Mouse (Mus musculus) lung, embryonic 15.5 days (tissue): ENCODE data around the gene Dcaf6. TPM values are rescaled to one million over a fixed set of nuclear protein-coding genes. Genes with fewer than 3 reads are reported as not detected.

Source experiments
- ATAC-seq: fragments of 200-750 bp; cut with Nextera tagmentation; 2 replicates; pipeline ENCODE4 v1.8.0; 2017; ENCODE audit warnings: moderate number of reproducible peaks, borderline replicate concordance; ENCODE audit not compliant: low FRiP score, low TSS enrichment; ENCODE audit errors: extremely low read depth
- H3K27ac ChIP-seq: fragments of 300-500 bp; sonication (generic); 2 replicates; pipeline ENCODE4 v1.5.1; 2015; ENCODE audit warnings: moderate library complexity, mild to moderate bottlenecking, inconsistent platforms
- H3K27me3 ChIP-seq: fragments of 300-500 bp; sonication (generic); 2 replicates; pipeline ENCODE4 v1.6.1; 2015; ENCODE audit warnings: inconsistent platforms
- H3K36me3 ChIP-seq: fragments of 300-500 bp; sonication (generic); 2 replicates; pipeline ENCODE4 v1.6.1; 2015; ENCODE audit warnings: inconsistent platforms
- H3K4me1 ChIP-seq: fragments of 300-500 bp; sonication (generic); 2 replicates; pipeline ENCODE4 v1.6.1; 2015; ENCODE audit warnings: inconsistent platforms
- H3K4me2 ChIP-seq: fragments of 300-500 bp; sonication (generic); 2 replicates; pipeline ENCODE4 v1.6.1; 2015; ENCODE audit warnings: inconsistent platforms, mild to moderate bottlenecking, moderate library complexity
- H3K4me3 ChIP-seq: fragments of 300-500 bp; sonication (generic); 2 replicates; pipeline ENCODE4 v1.5.1; 2015; ENCODE audit warnings: mild to moderate bottlenecking, inconsistent platforms
- H3K9ac ChIP-seq: fragments of 300-500 bp; sonication (generic); 2 replicates; pipeline ENCODE4 v1.6.1; 2015; ENCODE audit warnings: inconsistent platforms
- H3K9me3 ChIP-seq: fragments of 300-500 bp; sonication (generic); 2 replicates; pipeline ENCODE4 v1.6.1; 2016; ENCODE audit warnings: inconsistent platforms
- WGBS: fragments of 180-500 bp; shearing (Covaris S2); methylation state at CpG from one replicate; pipeline ENCODE4 v1.1.7; 2015; 5-methylcytosine and 5-hydroxymethylcytosine counted together
- polyA plus RNA-seq: library from polyadenylated mRNA; unstranded; fragments of >200 nt; fragmentation: Nextera tagmentation; extraction: Ambion mirVana; gene quantifications from 2 replicates; pipeline ENCODE4 v1.2.1, GENCODE M21; 2015

Dcaf6 gene
- polyA plus RNA-seq, 1 experiment from 2014 or later: 13.5 TPM

DNA sequence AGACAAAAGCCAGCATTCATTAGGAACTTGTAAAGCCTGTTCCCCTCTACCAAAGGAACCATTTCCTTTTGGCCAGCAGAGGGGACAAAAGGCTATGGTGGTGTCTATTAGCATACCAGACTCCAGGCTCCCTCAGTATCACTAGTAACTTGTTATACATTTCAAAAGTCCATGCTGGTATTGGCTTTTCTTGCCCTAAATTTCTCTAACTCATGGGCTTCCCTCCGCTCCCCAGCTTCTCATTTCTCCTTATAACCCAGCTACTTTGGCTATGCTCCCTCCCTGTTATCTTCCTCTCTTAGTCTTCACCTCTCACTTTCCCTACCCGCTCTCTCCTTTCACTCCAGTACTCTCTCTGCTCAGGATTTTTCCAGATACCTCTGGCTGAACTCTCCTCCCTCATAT lies 63.9 kb downstream of the Dcaf6 start:
- no peak overlapping the region for H3K27ac ChIP-seq
- H3K9me3 ChIP-seq: no peaks in the 10 kb centered on the region
- H3K36me3 ChIP-seq: no peaks in the 10 kb centered on the region
- no peak for ATAC-seq
- H3K4me2 ChIP-seq: no peak overlapping the region
- no peak overlapping the region for H3K4me3 ChIP-seq
- no peak overlapping the region for H3K9ac ChIP-seq
- WGBS: 88% methylated on average over 2 of the region's 2 CpGs
- H3K27me3 ChIP-seq: no peaks in the 10 kb centered on the region
- no peaks in the 10 kb centered on the region for H3K4me1 ChIP-seq

- H3K4me3 ChIP-seq: no peak overlapping the region
- H3K36me3 ChIP-seq: no peaks in the 10 kb centered on the region
- no peak for ATAC-seq
- H3K9ac ChIP-seq: no peak overlapping the region
- H3K4me2 ChIP-seq: no peak overlapping the region
- no peaks in the 10 kb centered on the region for H3K27me3 ChIP-seq
- no peaks in the 10 kb centered on the region for H3K9me3 ChIP-seq
- no peaks in the 10 kb centered on the region for H3K4me1 ChIP-seq
- 92% methylated on average over 4 of the region's 4 CpGs for WGBS
- no peak overlapping the region for H3K27ac ChIP-seq
These were observed 64.3 kb downstream of the Dcaf6 start for GRCm38 (mm10) chr1:165395940-165396339.

GRCm38 (mm10) chr1:165394836-165395235 lies 65.4 kb downstream of the Dcaf6 start:
- H3K27ac ChIP-seq: no peak overlapping the region
- no peak overlapping the region for H3K4me2 ChIP-seq
- H3K9ac ChIP-seq: no peak overlapping the region
- no peaks in the 10 kb centered on the region for H3K36me3 ChIP-seq
- 52% methylated on average over 3 of the region's 3 CpGs for WGBS
- H3K4me3 ChIP-seq: no peak overlapping the region
- H3K27me3 ChIP-seq: no peaks in the 10 kb centered on the region
- H3K4me1 ChIP-seq: no peaks in the 10 kb centered on the region
- no peaks in the 10 kb centered on the region for H3K9me3 ChIP-seq
- ATAC-seq: no peak

DNA sequence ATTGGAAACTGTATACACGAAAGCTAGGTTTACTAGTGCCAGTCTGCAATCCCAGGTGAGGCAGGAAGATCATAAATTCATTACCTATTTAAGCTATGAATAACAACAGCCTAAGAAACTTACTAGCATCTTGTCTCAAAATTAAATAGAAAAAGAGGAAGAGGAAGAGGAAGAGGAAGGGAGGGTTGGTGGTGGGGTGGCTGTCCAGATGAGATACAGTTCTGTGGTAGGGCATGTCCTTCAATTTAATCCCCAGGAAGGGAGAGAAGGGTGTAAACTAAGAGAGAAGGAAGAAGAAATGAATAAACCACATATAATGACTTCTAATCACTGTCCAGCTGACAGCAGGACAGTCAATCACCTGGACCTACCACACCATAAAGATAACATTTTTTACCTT lies 67.2 kb downstream of the Dcaf6 start:
- no peaks in the 10 kb centered on the region for H3K36me3 ChIP-seq
- no peak overlapping the region for H3K4me2 ChIP-seq
- no peak for ATAC-seq
- H3K9ac ChIP-seq: no peak overlapping the region
- 85% methylated on average over 1 of the region's 1 CpGs for WGBS
- H3K27me3 ChIP-seq: no peaks in the 10 kb centered on the region
- H3K4me3 ChIP-seq: no peak overlapping the region
- H3K4me1 ChIP-seq: no peaks in the 10 kb centered on the region
- H3K27ac ChIP-seq: no peak overlapping the region
- H3K9me3 ChIP-seq: no peaks in the 10 kb centered on the region

GRCm38 (mm10) chr1:165388716-165389115 lies 71.6 kb downstream of the Dcaf6 start:
- H3K4me2 ChIP-seq: no peak overlapping the region
- no peak overlapping the region for H3K9ac ChIP-seq
- no peak overlapping the region for H3K27ac ChIP-seq
- no peaks in the 10 kb centered on the region for H3K36me3 ChIP-seq
- H3K4me1 ChIP-seq: peaks cover 11% of the 10 kb centered on the region; the same call in 1 of the 2 replicates
- no peaks in the 10 kb centered on the region for H3K9me3 ChIP-seq
- H3K4me3 ChIP-seq: no peak overlapping the region
- ATAC-seq: peak; percentile 67; the same call in 1 of the 2 replicates
- WGBS: 34% methylated on average over 5 of the region's 5 CpGs
- H3K27me3 ChIP-seq: no peaks in the 10 kb centered on the region

DNA sequence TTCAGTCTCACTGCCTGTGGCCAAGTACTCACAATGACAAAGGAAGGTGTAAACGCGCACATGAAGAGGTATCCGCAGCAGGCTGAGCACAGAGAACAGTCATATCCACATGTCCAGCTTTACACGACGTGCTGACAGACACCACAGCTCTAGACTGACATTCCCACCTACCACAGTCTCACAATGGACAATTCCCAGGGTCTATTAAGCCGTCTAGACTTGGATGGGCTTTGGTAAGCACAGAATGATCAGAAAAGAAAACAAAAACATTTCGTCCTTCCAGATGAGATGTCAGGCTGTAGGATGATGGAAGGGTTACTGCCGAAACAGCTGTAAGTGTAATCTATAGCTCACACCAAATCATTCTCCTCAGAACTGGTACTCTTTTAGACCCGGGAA lies 73.8 kb downstream of the Dcaf6 start:
- no peak overlapping the region for H3K27ac ChIP-seq
- H3K4me2 ChIP-seq: no peak overlapping the region
- H3K27me3 ChIP-seq: no peaks in the 10 kb centered on the region
- peaks cover 11% of the 10 kb centered on the region; the same call in 1 of the 2 replicates for H3K4me1 ChIP-seq
- no peaks in the 10 kb centered on the region for H3K36me3 ChIP-seq
- no peak overlapping the region for H3K4me3 ChIP-seq
- WGBS: 42% methylated on average over 9 of the region's 9 CpGs
- H3K9me3 ChIP-seq: no peaks in the 10 kb centered on the region
- ATAC-seq: peak; percentile 3; the same call in 1 of the 2 replicates
- H3K9ac ChIP-seq: no peak overlapping the region

GRCm38 (mm10) chr1:165385810-165386524 lies 74.3 kb downstream of the Dcaf6 start:
- Histone ChIP-seq H3K4me1 (peaks cover 11% of the 10 kb centered on the region; the same call in 1 of the 2 replicates), H3K4me3 (no peak overlapping the region), H3K36me3 (no peaks in the 10 kb centered on the region), H3K4me2 (no peak overlapping the region), H3K9me3 (no peaks in the 10 kb centered on the region), H3K27ac (no peak overlapping the region), H3K27me3 (no peaks in the 10 kb centered on the region), H3K9ac (no peak overlapping the region)
- 53% methylated on average over 14 of the region's 14 CpGs for WGBS
- ATAC-seq: peak; percentile 39; the same call in 1 of the 2 replicates

DNA sequence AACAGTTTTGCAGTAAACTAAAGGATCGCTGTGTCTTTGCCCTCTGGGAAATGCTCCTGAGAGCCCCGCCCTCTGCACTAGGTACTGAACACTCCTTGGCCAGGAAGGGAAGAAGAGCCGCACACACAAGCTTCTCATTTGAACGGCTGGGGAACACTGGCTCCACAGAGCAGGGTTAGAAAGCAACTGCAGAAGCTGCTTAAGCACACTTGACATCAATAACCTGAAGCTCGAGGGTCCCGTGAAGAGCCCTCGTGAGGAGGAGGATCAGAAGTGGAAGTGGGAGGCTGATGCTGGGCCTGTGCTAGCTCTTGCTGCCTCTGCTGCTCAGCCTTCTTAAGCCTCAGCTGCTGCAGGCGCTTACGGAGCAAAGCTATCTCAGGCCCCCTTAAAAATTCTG lies 86.4 kb downstream of the Dcaf6 start:
- Histone ChIP-seq H3K27ac (no peak overlapping the region), H3K4me1 (no peaks in the 10 kb centered on the region), H3K4me3 (no peak overlapping the region), H3K4me2 (no peak overlapping the region), H3K9ac (no peak overlapping the region), H3K36me3 (no peaks in the 10 kb centered on the region), H3K9me3 (no peaks in the 10 kb centered on the region), H3K27me3 (no peaks in the 10 kb centered on the region)
- WGBS: 47% methylated on average over 9 of the region's 9 CpGs
- peak; percentile 77 for ATAC-seq

GRCm38 (mm10) chr1:165370990-165371389 lies 89.3 kb downstream of the Dcaf6 start:
- Histone ChIP-seq H3K4me1 (no peaks in the 10 kb centered on the region), H3K27me3 (no peaks in the 10 kb centered on the region), H3K4me3 (no peak overlapping the region), H3K36me3 (no peaks in the 10 kb centered on the region), H3K4me2 (no peak overlapping the region), H3K27ac (no peak overlapping the region), H3K9ac (no peak overlapping the region), H3K9me3 (no peaks in the 10 kb centered on the region)
- no peak for ATAC-seq
- WGBS: 93% methylated on average over 4 of the region's 4 CpGs

- H3K27me3 ChIP-seq: no peaks in the 10 kb centered on the region
- WGBS: 90% methylated on average over 3 of the region's 3 CpGs
- H3K36me3 ChIP-seq: no peaks in the 10 kb centered on the region
These were observed 95.2 kb downstream of the Dcaf6 start for GRCm38 (mm10) chr1:165365057-165365456.

DNA sequence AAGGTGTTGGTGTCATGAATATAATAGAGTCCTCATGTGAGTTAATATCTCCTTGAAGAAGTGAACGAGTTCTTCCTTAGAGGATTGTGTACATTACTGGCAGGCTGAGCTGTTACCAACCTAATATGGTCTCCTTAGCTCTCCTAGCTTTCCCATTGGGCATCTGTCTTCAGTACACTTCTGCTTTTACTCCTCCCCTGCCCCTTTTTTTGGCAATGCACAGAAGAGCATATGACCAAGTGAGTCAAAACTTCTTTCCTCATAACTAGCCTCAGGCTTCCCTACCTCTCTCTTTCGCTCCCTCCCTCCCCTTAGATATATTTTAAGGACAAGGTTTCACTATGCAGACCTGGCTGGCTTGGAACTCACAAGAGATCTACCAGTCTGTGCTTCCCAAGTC lies 97.0 kb downstream of the Dcaf6 start:
- H3K9me3 ChIP-seq: no peaks in the 10 kb centered on the region
- H3K27me3 ChIP-seq: no peaks in the 10 kb centered on the region
- no peak overlapping the region for H3K4me3 ChIP-seq
- no peak overlapping the region for H3K9ac ChIP-seq
- no peak for ATAC-seq
- H3K4me2 ChIP-seq: no peak overlapping the region
- 61% methylated on average over 2 of the region's 2 CpGs for WGBS
- no peaks in the 10 kb centered on the region for H3K36me3 ChIP-seq
- no peaks in the 10 kb centered on the region for H3K4me1 ChIP-seq
- H3K27ac ChIP-seq: no peak overlapping the region

More at GRCm38 (mm10) chr1:165365057-165365456, 95.2 kb downstream of the Dcaf6 start:
- no peak overlapping the region for H3K27ac ChIP-seq
- H3K4me3 ChIP-seq: no peak overlapping the region
- no peaks in the 10 kb centered on the region for H3K4me1 ChIP-seq
- no peak overlapping the region for H3K9ac ChIP-seq
- no peak for ATAC-seq
- H3K4me2 ChIP-seq: no peak overlapping the region
- no peaks in the 10 kb centered on the region for H3K9me3 ChIP-seq

GRCm38 (mm10) chr1:165356347-165356746 lies 103.9 kb downstream of the Dcaf6 start:
- Histone ChIP-seq H3K27ac (no peak overlapping the region), H3K9ac (no peak overlapping the region), H3K4me2 (no peak overlapping the region), H3K4me3 (no peak overlapping the region), H3K4me1 (no peaks in the 10 kb centered on the region), H3K27me3 (no peaks in the 10 kb centered on the region), H3K9me3 (no peaks in the 10 kb centered on the region), H3K36me3 (0 out of 2 replicates have a peak, but pooled peaks cover 3% of the 10 kb centered on the region)
- WGBS: 21% methylated on average over 2 of the region's 2 CpGs
- ATAC-seq: no peak
